Mouse (Mus musculus) cerebellum, postnatal 36 days (tissue): ENCODE measurements around the gene Zbtb41.

Experiments used
- DNase-seq, 2 experiments: peaks; one replicate each; pipeline ENCODE4 v3.0.0; 2021 to 2022; ENCODE audit warnings: mixed read lengths in 2 of 2

Gene Zbtb41

GRCm38 (mm10) chr1:139480246-139480645 lies 58.2 kb downstream of the Zbtb41 start:
- no peak for DNase-seq

- DNase-seq = no peak
Measured at GRCm38 (mm10) chr1:139481146-139481545, 59.1 kb downstream of the Zbtb41 start.

- no peak for DNase-seq
Measured at GRCm38 (mm10) chr1:139494630-139495029, 72.5 kb downstream of the Zbtb41 start.

- no peak for DNase-seq
Measured at GRCm38 (mm10) chr1:139495408-139495807, 73.3 kb downstream of the Zbtb41 start.

- DNase-seq = no peak
Measured at GRCm38 (mm10) chr1:139496212-139496611, 74.1 kb downstream of the Zbtb41 start.

GRCm38 (mm10) chr1:139499751-139500150 lies 77.7 kb downstream of the Zbtb41 start:
- no peak for DNase-seq

- DNase-seq = no peak
Measured at GRCm38 (mm10) chr1:139501258-139501752, 79.2 kb downstream of the Zbtb41 start, which contains the start of gene F13b. TSS of gene F13b (plus strand) at chr1:139501702.
